Mouse (Mus musculus) ES-Bruce4 (cell line): ENCODE data around the gene Cpsf4l.

Experiments
- CTCF ChIP-seq: IDR thresholded peaks from one replicate; pipeline ENCODE4 v1.8.1; 2011; ENCODE audit warnings: low read depth, low read length
- POLR2A ChIP-seq: IDR thresholded peaks from one replicate; pipeline ENCODE4 v1.8.1; 2011; ENCODE audit warnings: low read length; ENCODE audit not compliant: insufficient read depth

DNA sequence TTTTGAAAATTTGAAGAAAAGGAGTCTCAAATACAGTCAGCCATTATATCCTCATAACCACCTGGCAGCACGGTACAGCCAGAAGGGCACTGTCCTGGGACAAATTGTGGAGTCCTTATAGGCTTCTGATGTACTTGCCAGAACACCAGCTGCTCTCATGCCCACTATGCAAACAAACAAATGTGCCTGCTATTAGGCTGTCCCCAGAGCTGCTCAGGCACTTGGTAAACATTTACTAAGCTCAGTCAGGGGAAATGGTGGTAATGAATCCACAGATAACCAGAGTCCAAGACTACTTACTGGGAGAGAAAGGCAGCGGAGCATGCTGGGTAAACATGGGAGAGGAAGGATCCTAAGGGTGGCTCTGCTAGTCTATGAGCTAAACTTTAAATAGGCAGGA lies 42.7 kb downstream of the Cpsf4l start:
- TF ChIP-seq CTCF (no peak), POLR2A (no peak)
